Mouse (Mus musculus): Measurements from ENCODE around the gene Itsn1. TPM values are rescaled to one million over a fixed set of nuclear protein-coding genes. Genes with fewer than 3 reads are reported as not detected.

Itsn1 gene
- polyA plus RNA-seq, 1 experiment = 406 TPM

DNA sequence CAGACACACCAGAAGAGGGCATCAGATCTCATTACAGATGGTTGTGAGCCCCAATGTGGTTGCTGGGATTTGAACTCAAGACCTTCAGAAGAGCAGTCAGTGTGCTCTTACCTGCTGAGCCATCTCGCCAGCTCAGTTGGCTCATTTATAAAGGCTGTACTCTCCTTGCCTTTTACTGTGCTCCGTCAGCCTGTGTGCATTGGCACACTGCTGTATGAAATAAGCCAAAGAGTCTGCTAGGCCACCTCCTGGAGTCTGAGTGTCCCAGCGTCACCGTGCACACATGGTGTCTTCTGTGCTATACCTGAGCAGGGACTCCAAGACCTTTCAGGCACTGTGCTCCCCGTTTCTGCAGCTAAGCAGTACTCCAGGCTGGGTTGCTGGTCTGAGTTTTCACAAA, 40.8 kb downstream of the Itsn1 start:
- Histone ChIP-seq H3K4me3 (ENCODE audit: insufficient read depth, low read depth, low read length) (no peak overlapping the region), H3K27ac (ENCODE audit: insufficient read depth, low read depth, low read length) (no peak overlapping the region), H3K4me1 (ENCODE audit: control insufficient read depth, insufficient read depth, low read length) (peaks cover 24% of the 10 kb centered on the region)
- no peak for TF ChIP-seq POLR2A (IDR thresholded peaks at IDR 0.05; ENCODE audit: insufficient read depth, low read depth, low read length)
- TF ChIP-seq CTCF (IDR thresholded peaks at IDR 0.05; ENCODE audit: insufficient read depth, low read depth, low read length) = no peak
- WGBS = 71% methylated on average over 5 of the region's 5 CpGs

DNA sequence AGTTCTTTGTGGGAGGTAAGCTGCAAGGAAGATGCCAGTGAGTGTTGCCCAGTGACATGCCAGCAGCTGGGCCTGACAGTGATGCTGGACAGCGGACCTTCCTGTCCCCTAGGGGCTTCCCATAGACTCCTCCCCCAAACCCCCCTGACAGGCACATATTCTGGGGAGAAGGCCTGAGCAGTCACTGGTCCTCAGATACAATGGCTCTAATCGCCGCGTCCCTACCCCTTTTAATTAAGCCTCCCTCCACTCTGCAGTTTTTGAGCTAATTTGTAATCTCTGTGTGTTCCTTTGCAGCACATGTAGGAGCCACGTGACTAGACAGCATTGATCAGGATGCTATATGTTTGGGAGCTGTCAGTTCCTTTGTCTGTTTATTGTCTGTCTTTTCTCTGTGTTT, 41.6 kb downstream of the Itsn1 start:
- no peak overlapping the region for H3K4me3 ChIP-seq (ENCODE audit: insufficient read depth, low read depth, low read length)
- TF ChIP-seq CTCF (IDR thresholded peaks at IDR 0.05; ENCODE audit: insufficient read depth, low read depth, low read length) (no peak), POLR2A (IDR thresholded peaks at IDR 0.05; ENCODE audit: insufficient read depth, low read depth, low read length) (no peak)
- peaks cover 24% of the 10 kb centered on the region for H3K4me1 ChIP-seq (ENCODE audit: control insufficient read depth, insufficient read depth, low read length)
- 28% methylated on average over 5 of the region's 5 CpGs for WGBS
- no peak overlapping the region for H3K27ac ChIP-seq (ENCODE audit: insufficient read depth, low read depth, low read length)

DNA sequence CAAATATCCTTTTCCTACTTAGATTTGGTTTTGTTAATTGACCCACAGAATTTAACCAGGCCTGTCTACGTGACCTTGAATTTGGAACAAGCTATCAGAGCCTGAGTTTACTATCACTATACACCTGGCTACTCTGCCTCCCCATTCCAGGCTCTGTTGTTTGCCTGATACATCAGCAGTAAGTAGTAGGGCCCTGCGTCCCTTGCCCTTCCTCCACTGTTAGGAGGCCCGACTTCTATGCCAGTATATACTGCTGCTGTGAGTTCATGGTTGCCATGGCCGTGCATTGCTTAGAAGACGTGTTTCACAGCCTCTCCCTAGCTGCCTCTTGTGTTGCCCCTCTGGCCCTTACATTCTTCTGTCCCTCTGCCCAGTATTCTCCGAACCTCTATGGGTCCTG, 42.3 kb downstream of the Itsn1 start:
- H3K27ac ChIP-seq (ENCODE audit: insufficient read depth, low read depth, low read length) = no peak overlapping the region
- TF ChIP-seq CTCF (IDR thresholded peaks at IDR 0.05; ENCODE audit: insufficient read depth, low read depth, low read length) = no peak
- no peak for TF ChIP-seq POLR2A (IDR thresholded peaks at IDR 0.05; ENCODE audit: insufficient read depth, low read depth, low read length)
- 83% methylated on average over 6 of the region's 6 CpGs for WGBS
- no peak overlapping the region for H3K4me3 ChIP-seq (ENCODE audit: insufficient read depth, low read depth, low read length)
- H3K4me1 ChIP-seq (ENCODE audit: control insufficient read depth, insufficient read depth, low read length) = peaks cover 20% of the 10 kb centered on the region

DNA sequence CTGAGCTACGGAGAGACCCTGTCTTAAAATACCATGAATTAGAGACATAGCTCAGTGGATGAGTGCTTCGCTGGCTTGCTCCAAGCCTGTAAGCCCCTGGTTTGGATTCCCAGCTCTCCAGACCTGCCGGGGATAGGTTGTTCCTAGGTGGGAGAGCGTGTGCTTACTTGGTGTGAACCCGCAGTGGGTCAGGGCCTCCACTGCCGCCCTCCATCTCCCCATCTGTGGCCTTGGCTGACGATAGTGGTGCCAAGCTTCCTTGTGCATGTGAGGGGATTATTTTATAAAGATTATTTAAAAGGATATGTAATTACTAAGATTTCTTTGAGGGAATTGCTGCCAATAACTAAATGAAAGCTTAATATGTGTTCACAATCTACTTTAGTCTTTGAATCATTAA, 43.5 kb downstream of the Itsn1 start:
- Histone ChIP-seq H3K27ac (ENCODE audit: insufficient read depth, low read depth, low read length) (no peak overlapping the region), H3K4me3 (ENCODE audit: insufficient read depth, low read depth, low read length) (no peak overlapping the region), H3K4me1 (ENCODE audit: control insufficient read depth, insufficient read depth, low read length) (peaks cover 12% of the 10 kb centered on the region)
- TF ChIP-seq CTCF (IDR thresholded peaks at IDR 0.05; ENCODE audit: insufficient read depth, low read depth, low read length) = no peak
- TF ChIP-seq POLR2A (IDR thresholded peaks at IDR 0.05; ENCODE audit: insufficient read depth, low read depth, low read length) = no peak
- 85% methylated on average over 7 of the region's 7 CpGs for WGBS

DNA sequence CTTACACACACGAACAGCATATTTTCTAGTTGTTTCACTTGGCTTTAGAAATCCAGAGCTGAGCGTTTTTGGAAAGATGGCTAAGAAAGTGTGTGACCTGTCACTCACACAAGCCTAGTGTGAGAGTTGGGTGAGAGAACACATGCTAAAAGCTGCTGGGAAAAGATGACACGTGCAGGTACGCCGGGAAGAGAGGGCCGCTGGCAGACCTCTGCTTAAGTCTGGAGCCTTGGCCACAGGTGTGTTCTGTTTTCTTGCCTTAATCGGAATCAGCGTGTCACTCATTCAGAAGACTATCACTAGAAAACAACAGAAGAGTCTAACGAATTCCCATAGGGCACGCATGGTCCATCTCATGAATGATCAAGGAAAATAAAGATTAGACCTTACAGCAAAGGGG, 50.5 kb downstream of the Itsn1 start:
- Histone ChIP-seq H3K4me3 (ENCODE audit: insufficient read depth, low read depth, low read length) (no peak overlapping the region), H3K27ac (ENCODE audit: insufficient read depth, low read depth, low read length) (no peak overlapping the region), H3K4me1 (ENCODE audit: control insufficient read depth, insufficient read depth, low read length) (peaks cover 3% of the 10 kb centered on the region; the same call in 1 of the 2 replicates)
- WGBS = 82% methylated on average over 10 of the region's 10 CpGs
- no peak for TF ChIP-seq POLR2A (IDR thresholded peaks at IDR 0.05; ENCODE audit: insufficient read depth, low read depth, low read length)

DNA sequence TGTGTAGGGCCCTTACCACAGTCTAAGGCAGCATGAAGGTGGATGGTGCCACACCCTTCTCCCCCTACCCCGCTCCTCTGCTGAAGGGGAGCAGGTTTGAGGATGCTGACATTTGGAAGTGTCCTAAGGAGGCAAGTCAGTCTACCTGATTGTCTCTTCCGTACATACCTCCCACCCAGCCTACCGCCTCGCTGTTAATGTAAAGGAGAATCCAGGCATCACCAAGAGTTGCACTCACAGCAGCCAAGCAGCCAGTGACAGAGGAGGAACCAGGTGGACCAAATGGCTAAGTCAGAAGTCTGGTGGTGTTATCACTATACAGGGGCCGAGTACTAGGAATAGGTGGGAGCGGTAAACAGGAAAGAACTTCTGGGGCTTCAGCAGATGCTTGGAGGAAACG, 51.1 kb downstream of the Itsn1 start:
- Histone ChIP-seq H3K27ac (ENCODE audit: insufficient read depth, low read depth, low read length) (no peak overlapping the region), H3K4me1 (ENCODE audit: control insufficient read depth, insufficient read depth, low read length) (peaks cover 3% of the 10 kb centered on the region; the same call in 1 of the 2 replicates), H3K4me3 (ENCODE audit: insufficient read depth, low read depth, low read length) (no peak overlapping the region)
- TF ChIP-seq POLR2A (IDR thresholded peaks at IDR 0.05; ENCODE audit: insufficient read depth, low read depth, low read length) (no peak), CTCF (IDR thresholded peaks at IDR 0.05; ENCODE audit: insufficient read depth, low read depth, low read length) (no peak)
- WGBS = 92% methylated on average over 7 of the region's 7 CpGs

DNA sequence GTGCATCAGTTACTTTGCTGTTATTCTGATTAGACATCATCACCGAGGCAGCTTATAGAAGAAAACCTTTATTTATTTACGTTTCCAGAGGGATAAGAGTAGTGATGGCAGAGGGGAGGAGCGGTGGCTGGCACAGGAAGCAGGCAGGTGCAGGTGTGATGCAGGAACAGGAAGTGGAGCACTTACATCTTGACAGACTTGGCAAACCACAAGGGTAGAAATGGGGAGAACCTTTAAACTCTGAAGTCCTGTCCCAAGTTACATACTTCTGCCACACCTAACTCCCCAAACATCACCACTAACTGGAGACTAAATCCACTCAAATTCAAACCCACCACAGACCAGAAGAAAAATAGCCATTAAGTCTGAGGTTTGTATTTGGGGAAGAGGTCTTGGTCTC, 51.7 kb downstream of the Itsn1 start:
- TF ChIP-seq CTCF (IDR thresholded peaks at IDR 0.05; ENCODE audit: insufficient read depth, low read depth, low read length) (no peak), POLR2A (IDR thresholded peaks at IDR 0.05; ENCODE audit: insufficient read depth, low read depth, low read length) (no peak)
- Histone ChIP-seq H3K27ac (ENCODE audit: insufficient read depth, low read depth, low read length) (no peak overlapping the region), H3K4me3 (ENCODE audit: insufficient read depth, low read depth, low read length) (no peak overlapping the region), H3K4me1 (ENCODE audit: control insufficient read depth, insufficient read depth, low read length) (peaks cover 3% of the 10 kb centered on the region; the same call in 1 of the 2 replicates)
- WGBS = 89% methylated on average over 3 of the region's 3 CpGs

DNA sequence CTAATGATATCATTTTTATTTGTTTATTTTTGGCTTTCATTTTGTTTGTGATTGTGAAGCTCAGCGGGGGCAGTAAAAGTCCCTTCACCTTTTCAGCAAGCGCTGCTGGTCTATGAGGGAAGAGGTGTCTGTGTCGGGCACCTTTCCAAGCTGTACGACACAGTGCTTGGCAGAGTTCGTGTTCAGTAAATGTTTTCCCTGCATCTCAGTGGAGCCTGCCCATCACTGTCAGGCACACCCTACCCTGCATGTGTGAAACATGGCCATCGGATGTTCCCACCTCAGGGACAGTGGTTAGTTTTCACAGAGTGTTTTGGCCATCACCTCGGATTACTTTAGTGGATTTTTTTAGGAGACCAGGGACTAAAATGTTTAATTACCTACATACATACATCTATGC, 54.1 kb downstream of the Itsn1 start:
- H3K27ac ChIP-seq (ENCODE audit: insufficient read depth, low read depth, low read length) = no peak overlapping the region
- 81% methylated on average over 7 of the region's 7 CpGs for WGBS
- H3K4me1 ChIP-seq (ENCODE audit: control insufficient read depth, insufficient read depth, low read length) = peaks cover 7% of the 10 kb centered on the region
- TF ChIP-seq POLR2A (IDR thresholded peaks at IDR 0.05; ENCODE audit: insufficient read depth, low read depth, low read length) = no peak
- no peak for TF ChIP-seq CTCF (IDR thresholded peaks at IDR 0.05; ENCODE audit: insufficient read depth, low read depth, low read length)
- H3K4me3 ChIP-seq (ENCODE audit: insufficient read depth, low read depth, low read length) = no peak overlapping the region

DNA sequence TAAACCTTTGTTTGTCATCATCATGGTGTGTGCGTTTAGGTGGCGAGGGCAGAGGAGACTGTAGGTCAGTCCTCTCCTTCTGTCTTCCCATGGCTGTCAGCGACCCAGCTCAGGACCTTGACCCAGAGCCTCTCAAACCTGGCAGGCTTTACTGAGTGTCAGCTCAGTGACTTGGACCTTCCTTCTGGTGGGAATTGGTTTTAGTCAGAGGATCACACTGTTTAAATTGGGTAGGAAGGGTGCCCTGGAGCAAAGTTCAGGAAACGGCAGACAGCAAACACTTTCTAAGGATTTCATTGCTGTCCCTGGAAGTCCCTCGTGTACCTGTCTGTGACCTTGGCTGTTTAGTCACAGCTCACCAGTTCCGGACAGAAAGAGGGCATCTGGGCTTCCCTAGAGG, 55.2 kb downstream of the Itsn1 start:
- peaks cover 7% of the 10 kb centered on the region for H3K4me1 ChIP-seq (ENCODE audit: control insufficient read depth, insufficient read depth, low read length)
- no peak overlapping the region for H3K27ac ChIP-seq (ENCODE audit: insufficient read depth, low read depth, low read length)
- no peak for TF ChIP-seq POLR2A (IDR thresholded peaks at IDR 0.05; ENCODE audit: insufficient read depth, low read depth, low read length)
- TF ChIP-seq CTCF (IDR thresholded peaks at IDR 0.05; ENCODE audit: insufficient read depth, low read depth, low read length) = no peak
- H3K4me3 ChIP-seq (ENCODE audit: insufficient read depth, low read depth, low read length) = no peak overlapping the region
- 89% methylated on average over 6 of the region's 6 CpGs for WGBS

DNA sequence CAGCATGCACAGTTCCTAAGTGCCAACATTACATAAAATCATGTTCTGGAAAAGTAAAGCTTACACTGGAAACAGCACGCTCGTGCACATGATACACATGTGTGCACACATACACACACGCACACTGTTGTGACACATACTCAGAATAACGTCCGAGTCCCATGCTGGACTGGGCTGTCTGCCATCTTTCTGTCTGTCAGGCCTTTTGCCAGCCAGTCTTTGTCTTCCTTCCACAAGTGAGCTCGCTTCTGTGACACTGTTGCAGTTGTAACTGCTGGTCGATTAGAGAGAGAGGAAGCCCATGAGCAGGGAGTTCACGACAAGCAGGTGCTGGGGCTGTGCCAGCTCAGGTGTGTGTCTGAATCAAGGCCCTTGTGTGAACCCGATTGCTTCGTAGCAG, 57.3 kb downstream of the Itsn1 start:
- H3K4me3 ChIP-seq (ENCODE audit: insufficient read depth, low read depth, low read length) = no peak overlapping the region
- no peak overlapping the region for H3K27ac ChIP-seq (ENCODE audit: insufficient read depth, low read depth, low read length)
- WGBS = 40% methylated on average over 10 of the region's 10 CpGs
- TF ChIP-seq CTCF (IDR thresholded peaks at IDR 0.05; ENCODE audit: insufficient read depth, low read depth, low read length) (no peak), POLR2A (IDR thresholded peaks at IDR 0.05; ENCODE audit: insufficient read depth, low read depth, low read length) (no peak)
- H3K4me1 ChIP-seq (ENCODE audit: control insufficient read depth, insufficient read depth, low read length) = peaks cover 10% of the 10 kb centered on the region; the same call in 1 of the 2 replicates
